Mouse (Mus musculus) heart, adult 8-10 months (tissue): ENCODE data around the gene Tmc4. TPM values are rescaled to one million over a fixed set of nuclear protein-coding genes. Genes with fewer than 3 reads are reported as not detected.
A peak's percentile ranks its signal among the peaks of the same experiment; 100 is the strongest.

Experiments
- DNase-seq: peaks from one replicate; pipeline ENCODE4 v3.0.0; 2022; ENCODE audit warnings: low spot score
- microRNA-seq: library from miRNA; unstranded; fragments of <30 nt; microRNA quantifications from one replicate; pipeline ENCODE4 v1.2.0, GENCODE M21; 2022
- total RNA-seq, 4 experiments: library from RNA; stranded (reverse); gene quantifications; 2 replicates each; pipeline ENCODE4 v1.2.4; 2022

The Tmc4 gene
- total RNA-seq, 4 experiments from 2014 or later: 0.66 to 1.1 (median 0.80) TPM

GRCm38 (mm10) chr7:3644348-3644671 is 33.0 kb downstream of the Tmc4 start:
- DNase-seq: no peak

GRCm38 (mm10) chr7:3643843-3644242 is 33.5 kb downstream of the Tmc4 start:
- DNase-seq: no peak

GRCm38 (mm10) chr7:3643412-3643811 is 33.9 kb downstream of the Tmc4 start:
- no peak for DNase-seq

GRCm38 (mm10) chr7:3630478-3630815 is 46.9 kb downstream of the Tmc4 start:
- DNase-seq: no peak

GRCm38 (mm10) chr7:3629543-3630477 is 47.5 kb downstream of the Tmc4 start, which contains the start of the genes Tfpt and Prpf31:
TSS of gene Tfpt (minus strand) at chr7:3629929.
TSS of gene Prpf31 (plus strand) at chr7:3629985.
- peak; percentile 97 for DNase-seq

GRCm38 (mm10) chr7:3629030-3629429 is 48.3 kb downstream of the Tmc4 start:
- DNase-seq: no peak

- DNase-seq: peak; percentile 87
Observed at GRCm38 (mm10) chr7:3617242-3617995, 59.9 kb downstream of the Tmc4 start, which contains the start of gene Ndufa3. TSS of gene Ndufa3 (plus strand) at chr7:3617373.

GRCm38 (mm10) chr7:3616389-3617241 is 60.7 kb downstream of the Tmc4 start:
- no peak for DNase-seq

- no peak for DNase-seq
Observed at GRCm38 (mm10) chr7:3616057-3616388, 61.3 kb downstream of the Tmc4 start, which contains the start of gene Oscar. TSS of gene Oscar (minus strand) at chr7:3616157.

Small RNAs within 50 kb of the gene (microRNA-seq; reads per million reads assigned to microRNA genes)
- 2.5 reads per million for gene Mir3572

Other genes with a start within 250 kb of the Tmc4 start
- gene Tarm1, start 174.9 kb downstream of the Tmc4 start, total RNA-seq: not detected
- under 1 TPM; 0.14 to 0.16 (median 0.15) TPM for gene Oscar, start 61.4 kb downstream of the Tmc4 start, total RNA-seq
- gene Ndufa3, start 60.2 kb downstream of the Tmc4 start, total RNA-seq: 1,000 to 10,000 TPM; 2,114 to 2,277 (median 2,237) TPM
- 10 to 100 TPM; 17.4 to 22.9 (median 18.9) TPM for gene Tfpt, start 47.6 kb downstream of the Tmc4 start, total RNA-seq
- gene Prpf31, start 47.6 kb downstream of the Tmc4 start, total RNA-seq: 10 to 100 TPM; 21.4 to 28.6 (median 25.2) TPM
- gene Cnot3, start 32.3 kb downstream of the Tmc4 start, total RNA-seq: 10 to 100 TPM; 19.5 to 26.0 (median 23.2) TPM
- 10 to 100 TPM; 10.4 to 12.8 (median 11.8) TPM for gene Leng1, start 11.7 kb downstream of the Tmc4 start, total RNA-seq
- gene Tsen34, start 15.3 kb upstream of the Tmc4 start, total RNA-seq: 10 to 100 TPM; 65.3 to 88.1 (median 74.1) TPM
- gene Mboat7, start 16.0 kb upstream of the Tmc4 start, total RNA-seq: 10 to 100 TPM; 19.2 to 23.5 (median 22.3) TPM
- 100 to 1,000 TPM; 559 to 671 (median 596) TPM for gene Rps9, start 26.4 kb upstream of the Tmc4 start, total RNA-seq
- 1 to 10 TPM; 1.4 to 3.4 (median 1.6) TPM for gene Pirb, start 42.8 kb upstream of the Tmc4 start, total RNA-seq
- under 1 TPM in 2 of 4 experiments, not detected in 2; 0.22 to 0.75 TPM for gene Gm15448, start 148.1 kb upstream of the Tmc4 start, total RNA-seq
- gene Pira2, start 167.5 kb upstream of the Tmc4 start, total RNA-seq: under 1 TPM in 1 of 4 experiments, not detected in 3; 0.12 TPM
- gene Gm14548, start 220.6 kb upstream of the Tmc4 start, total RNA-seq: under 1 TPM in 2 of 4 experiments, not detected in 2; 0.14 to 0.28 TPM
- under 1 TPM in 2 of 4 experiments, not detected in 2; 0.24 to 0.63 TPM for gene Lilra6, start 237.9 kb upstream of the Tmc4 start, total RNA-seq